Mouse (Mus musculus) lung, embryonic 14.5 days (tissue): Measurements from ENCODE around the gene B4galnt2. TPM values are rescaled to one million over a fixed set of nuclear protein-coding genes. Genes with fewer than 3 reads are reported as not detected.
"Not testable (repeated sequence)": the region's sequence is repeated elsewhere in the genome, so short reads cannot be mapped to it uniquely, and the experiment has no call there.

Source experiments
- ATAC-seq: fragments of 200-750 bp; cut with Nextera tagmentation; 2 replicates; pipeline ENCODE4 v1.8.0; 2017; ENCODE audit warnings: mild to moderate bottlenecking, moderate TSS enrichment, moderate library complexity; ENCODE audit not compliant: insufficient read depth
- DNase-seq: peaks from one replicate; pipeline ENCODE4 v3.0.0-alpha.2; 2015
- H3K27ac ChIP-seq: fragments of 300-500 bp; sonication (generic); 2 replicates; pipeline ENCODE4 v1.5.1; 2014; ENCODE audit warnings: low read depth, mild to moderate bottlenecking, moderate library complexity
- H3K27me3 ChIP-seq: fragments of 300-500 bp; sonication (generic); 2 replicates; pipeline ENCODE4 v1.6.1; 2014; ENCODE audit warnings: low read length, control low read depth; ENCODE audit not compliant: insufficient read depth
- H3K36me3 ChIP-seq: fragments of 300-500 bp; sonication (generic); 2 replicates; pipeline ENCODE4 v1.6.1; 2014; ENCODE audit warnings: control low read depth; ENCODE audit not compliant: insufficient read depth
- H3K4me1 ChIP-seq: fragments of 300-500 bp; sonication (generic); 2 replicates; pipeline ENCODE4 v1.6.1; 2014; ENCODE audit warnings: antibody characterized with exemption, control low read depth; ENCODE audit not compliant: insufficient read depth
- H3K4me2 ChIP-seq: fragments of 300-500 bp; sonication (generic); 2 replicates; pipeline ENCODE4 v1.6.1; 2014; ENCODE audit warnings: mild to moderate bottlenecking
- H3K4me3 ChIP-seq: fragments of 300-500 bp; sonication (generic); 2 replicates; pipeline ENCODE4 v1.5.1; 2014; ENCODE audit warnings: low read depth, low read length
- H3K9ac ChIP-seq: fragments of 300-500 bp; sonication (generic); 2 replicates; pipeline ENCODE4 v1.6.1; 2014
- H3K9me3 ChIP-seq: fragments of 300-500 bp; sonication (generic); 2 replicates; pipeline ENCODE4 v1.6.1; 2016; ENCODE audit warnings: low read depth, low read length, control low read depth
- CTCF ChIP-seq: IDR thresholded peaks from 2 replicates; pipeline ENCODE4 v1.5.1; 2016; ENCODE audit warnings: antibody characterized with exemption, low read depth
- WGBS: fragments of 180-500 bp; shearing (Covaris S2); extraction: QIAGEN DNeasy Blood & Tissue Kit; methylation state at CpG from one replicate; pipeline ENCODE4 v1.1.7; 2014; 5-methylcytosine and 5-hydroxymethylcytosine counted together
- polyA plus RNA-seq: library from polyadenylated mRNA; unstranded; fragments of >200 nt; fragmentation: Nextera tagmentation; extraction: Ambion mirVana; gene quantifications from 2 replicates; pipeline ENCODE4 v1.2.1, GENCODE M21; 2014

B4galnt2 gene
- polyA plus RNA-seq, 1 experiment from 2014 or later, result 0.11 TPM

GRCm38 (mm10) chr11:95939828-95940507, 25.3 kb upstream of the B4galnt2 start:
- ATAC-seq (no peak), DNase-seq (peak; percentile 48)
- H3K27me3 ChIP-seq, result no peaks in the 10 kb centered on the region
- TF ChIP-seq CTCF, result peak; percentile 54
- no peak overlapping the region for H3K4me2 ChIP-seq
- H3K36me3 ChIP-seq, result no peaks in the 10 kb centered on the region
- H3K4me1 ChIP-seq, result no peaks in the 10 kb centered on the region
- H3K4me3 ChIP-seq, result no peak overlapping the region
- H3K27ac ChIP-seq, result no peak overlapping the region
- H3K9ac ChIP-seq, result no peak overlapping the region
- WGBS, result 36% methylated on average over 11 of the region's 11 CpGs
- no peaks in the 10 kb centered on the region for H3K9me3 ChIP-seq

- no peaks in the 10 kb centered on the region for H3K27me3 ChIP-seq
- 71% methylated on average over 6 of the region's 6 CpGs for WGBS
- no peaks in the 10 kb centered on the region for H3K9me3 ChIP-seq
- DNase-seq, result no peak
- no peak overlapping the region for H3K4me2 ChIP-seq
- no peak overlapping the region for H3K27ac ChIP-seq
- H3K4me3 ChIP-seq, result no peak overlapping the region
- no peaks in the 10 kb centered on the region for H3K4me1 ChIP-seq
- TF ChIP-seq CTCF, result no peak
- H3K9ac ChIP-seq, result no peak overlapping the region
- ATAC-seq, result no peak
- H3K36me3 ChIP-seq, result no peaks in the 10 kb centered on the region
Observed at GRCm38 (mm10) chr11:95936409-95936808, 21.7 kb upstream of the B4galnt2 start.

GRCm38 (mm10) chr11:95932168-95932567, 17.5 kb upstream of the B4galnt2 start:
- not testable (repeated sequence) for H3K4me1 ChIP-seq, H3K9me3 ChIP-seq, H3K9ac ChIP-seq, DNase-seq, H3K4me2 ChIP-seq, H3K27me3 ChIP-seq, H3K27ac ChIP-seq, H3K36me3 ChIP-seq, ATAC-seq, H3K4me3 ChIP-seq
- WGBS, result 82% methylated on average over 8 of the region's 10 CpGs

GRCm38 (mm10) chr11:95926398-95926797, 11.7 kb upstream of the B4galnt2 start:
- no peak for DNase-seq
- WGBS, result 65% methylated on average over 4 of the region's 4 CpGs
- H3K27ac ChIP-seq, result no peak overlapping the region

GRCm38 (mm10) chr11:95925976-95926375, 11.3 kb upstream of the B4galnt2 start:
- no peaks in the 10 kb centered on the region for H3K9me3 ChIP-seq
- H3K4me3 ChIP-seq, result no peak overlapping the region
- WGBS, result 86% methylated on average over 5 of the region's 5 CpGs
- DNase-seq, result no peak
- H3K27me3 ChIP-seq, result peaks cover 5% of the 10 kb centered on the region; the same call in 1 of the 2 replicates
- no peak for TF ChIP-seq CTCF
- no peaks in the 10 kb centered on the region for H3K4me1 ChIP-seq
- no peak for ATAC-seq
- no peak overlapping the region for H3K4me2 ChIP-seq
- H3K27ac ChIP-seq, result no peak overlapping the region
- H3K36me3 ChIP-seq, result no peaks in the 10 kb centered on the region
- no peak overlapping the region for H3K9ac ChIP-seq

More at GRCm38 (mm10) chr11:95926398-95926797, 11.7 kb upstream of the B4galnt2 start:
- H3K9ac ChIP-seq, result no peak overlapping the region
- no peak overlapping the region for H3K4me3 ChIP-seq
- no peaks in the 10 kb centered on the region for H3K4me1 ChIP-seq
- no peaks in the 10 kb centered on the region for H3K9me3 ChIP-seq
- H3K27me3 ChIP-seq, result peaks cover 5% of the 10 kb centered on the region; the same call in 1 of the 2 replicates
- peak; percentile 35; the same call in 1 of the 2 replicates for TF ChIP-seq CTCF
- ATAC-seq, result no peak
- H3K36me3 ChIP-seq, result no peaks in the 10 kb centered on the region
- H3K4me2 ChIP-seq, result no peak overlapping the region

GRCm38 (mm10) chr11:95924215-95924614, 9.5 kb upstream of the B4galnt2 start:
- 22% methylated on average over 2 of the region's 2 CpGs for WGBS
- H3K27me3 ChIP-seq, result peaks cover 5% of the 10 kb centered on the region; the same call in 1 of the 2 replicates
- no peak overlapping the region for H3K27ac ChIP-seq
- no peak overlapping the region for H3K9ac ChIP-seq
- no peak overlapping the region for H3K4me3 ChIP-seq
- H3K9me3 ChIP-seq, result no peaks in the 10 kb centered on the region
- no peak for TF ChIP-seq CTCF
- ATAC-seq, result no peak
- no peaks in the 10 kb centered on the region for H3K36me3 ChIP-seq
- H3K4me1 ChIP-seq, result no peaks in the 10 kb centered on the region
- DNase-seq, result no peak
- no peak overlapping the region for H3K4me2 ChIP-seq

- H3K27ac ChIP-seq, H3K36me3 ChIP-seq, H3K4me3 ChIP-seq, H3K4me2 ChIP-seq, ATAC-seq, H3K9me3 ChIP-seq, H3K4me1 ChIP-seq, DNase-seq, H3K27me3 ChIP-seq, H3K9ac ChIP-seq: not testable (repeated sequence)
- 2% methylated on average over 4 of the region's 6 CpGs for WGBS
Observed at GRCm38 (mm10) chr11:95923477-95923876, 8.8 kb upstream of the B4galnt2 start.
